Mouse (Mus musculus) ES-Bruce4 (cell line): Measurements from ENCODE around the gene Tshz2.

Experiments used
- CTCF ChIP-seq: IDR thresholded peaks from one replicate; pipeline ENCODE4 v1.8.1; 2011; ENCODE audit warnings: low read depth, low read length
- EP300 ChIP-seq: IDR thresholded peaks from 2 replicates; pipeline ENCODE4 v1.6.1; 2011; ENCODE audit warnings: low read depth, low read length; ENCODE audit not compliant: insufficient read depth
- POLR2A ChIP-seq: IDR thresholded peaks from one replicate; pipeline ENCODE4 v1.8.1; 2011; ENCODE audit warnings: low read length; ENCODE audit not compliant: insufficient read depth

- TF ChIP-seq CTCF (no peak), POLR2A (no peak), EP300 (no peak)
Measured at GRCm38 (mm10) chr2:169584745-169585456, 47.9 kb upstream of the Tshz2 start.
